10 mouse cellular contexts compared by ENCODE assay signal in the genomic region with DNA sequence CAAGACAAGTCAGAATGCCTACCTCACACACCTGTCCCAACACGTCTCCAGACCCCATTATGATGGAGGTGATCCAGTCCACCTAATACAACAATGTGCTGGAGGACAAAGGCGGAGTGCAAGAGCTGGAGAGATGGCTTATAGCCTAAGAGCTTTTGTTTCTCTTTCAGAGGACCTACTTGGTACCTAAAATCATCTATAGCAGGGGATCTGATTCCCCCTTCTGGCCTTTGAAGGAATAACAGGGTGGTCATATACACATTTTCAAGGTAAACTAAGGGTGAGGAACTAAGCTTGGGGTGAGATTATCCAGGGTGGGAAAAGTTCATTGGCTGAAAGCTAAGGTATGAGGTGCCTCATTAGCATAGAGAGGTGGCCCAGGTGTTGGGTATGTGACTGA. TPM values are rescaled to one million over a fixed set of nuclear protein-coding genes. Genes with fewer than 3 reads are reported as not detected.
DNase-seq lines count a peak whose midpoint lies in the region; ATAC-seq lines count a peak whose summit lies in the region.
"Had no signal": no experiment of that assay in that cellular context is flagged by ENCODE, and none has a peak within 500 bp of the region (broad histone marks: within the 10 kb centered on the region; RNA-seq: fewer than 3 reads in every experiment).

No protein-coding gene starts in this region.

- H3K27me3 ChIP-seq in hindbrain, embryonic 14.5 days (ENCODE audit: control insufficient read depth, insufficient read depth, low read length): no peaks in the 10 kb centered on the region

- DNase-seq in cerebellum, adult 8-10 months: peak; percentile 13
- DNase-seq in cerebellum, adult 11-12 months: no peak
- peak; percentile 14 for DNase-seq in right cerebral cortex, adult 18-20 months
- DNase-seq in right cerebral cortex, postnatal 4 days: no peak
- peak; percentile 71 for DNase-seq in hindbrain, embryonic 14.5 days (ENCODE audit: low spot score)
- peak; percentile 35 for DNase-seq in lung, postnatal 14 days
- no peak for DNase-seq in gastrocnemius, postnatal 14 days

- no peak overlapping the region for H3K27ac ChIP-seq in hindbrain, embryonic 14.5 days

- H3K9me3 ChIP-seq in hindbrain, embryonic 14.5 days (ENCODE audit: control insufficient read depth, low read length): no peaks in the 10 kb centered on the region

- no peaks in the 10 kb centered on the region for H3K36me3 ChIP-seq in hindbrain, embryonic 14.5 days (replicated peaks; ENCODE audit: control insufficient read depth, insufficient read depth)

- intact Hi-C loops in gastrocnemius, postnatal 14 days (cut with DNase I; ENCODE audit: low total_unique reads): loop anchor here (2.0 kb wide), 1 partner anchor 93 kb away; no protein-coding TSS in a partner anchor

- no peak overlapping the region for H3K9ac ChIP-seq in hindbrain, embryonic 14.5 days

- peak; percentile 48; the same call in 1 of the 2 replicates for ATAC-seq in hindbrain, embryonic 14.5 days (ENCODE audit: low FRiP score)
- ATAC-seq in granulocyte monocyte progenitor cell, adult 5-6 weeks (replicated peaks; ENCODE audit: poor library complexity, severe bottlenecking): no peak

- no peak overlapping the region for H3K4me2 ChIP-seq in hindbrain, embryonic 14.5 days (replicated peaks)

- 66% methylated on average over 2 of the region's 2 CpGs for WGBS in hindbrain, embryonic 14.5 days

- no peak overlapping the region for H3K4me3 ChIP-seq in hindbrain, embryonic 14.5 days (replicated peaks; ENCODE audit: low read length)

- no peaks in the 10 kb centered on the region for H3K4me1 ChIP-seq in hindbrain, embryonic 14.5 days (replicated peaks; ENCODE audit: control insufficient read depth, insufficient read depth, low read length)

RNA-seq across cellular contexts. Expression of gene E330034G19Rik, which starts 19.4 kb away (rescaled TPM):
- polyA plus RNA-seq in hindbrain, embryonic 14.5 days (2014; fragmentation: Nextera tagmentation; extraction: Ambion mirVana): not detected in 2 replicates
- not detected in 2 replicates for total RNA-seq in granulocyte monocyte progenitor cell, adult 5-6 weeks (2014; fragmentation: Nextera tagmentation)
- not detected in 2 replicates for total RNA-seq in granulocyte monocyte progenitor cell, adult 5-6 weeks (2017)
- total RNA-seq in gastrocnemius, postnatal 14 days (2021): not detected
- total RNA-seq: MEL had no signal
- polyA plus RNA-seq: liver, embryonic 16.5 days had no signal

RNA-seq across cellular contexts. Expression of gene Dlg5, which starts 27.9 kb away (rescaled TPM):
- 32.5 TPM in 2 replicates for polyA plus RNA-seq in hindbrain, embryonic 14.5 days (2014; fragmentation: Nextera tagmentation; extraction: Ambion mirVana)
- not detected in 2 replicates for total RNA-seq in granulocyte monocyte progenitor cell, adult 5-6 weeks (2014; fragmentation: Nextera tagmentation)
- total RNA-seq in granulocyte monocyte progenitor cell, adult 5-6 weeks (2017): not detected in 2 replicates
- total RNA-seq in gastrocnemius, postnatal 14 days (2021): 1 to 10 TPM; 8.7 to 9.4 TPM
- total RNA-seq: MEL had no signal

Comparison
In these comparisons a context has a peak if more than half of its experiments do, and no peak if none do; other contexts are left out.
1. DNase-seq: peak in cerebellum, adult 8-10 months (single experiment), right cerebral cortex, adult 18-20 months (single experiment), hindbrain, embryonic 14.5 days (single experiment) and lung, postnatal 14 days (single experiment); none in cerebellum, adult 11-12 months (single experiment), right cerebral cortex, postnatal 4 days (single experiment) and gastrocnemius, postnatal 14 days (single experiment).
2. RNA of gene Dlg5, which starts 27.9 kb away (total RNA-seq): 8.7 to 9.4 TPM in gastrocnemius, postnatal 14 days; not detected in granulocyte monocyte progenitor cell, adult 5-6 weeks; every median in the first group is over 4 times any median in the second.